Mouse (Mus musculus): Measurements from ENCODE around the gene Adcyap1r1.

Adcyap1r1 gene

DNA sequence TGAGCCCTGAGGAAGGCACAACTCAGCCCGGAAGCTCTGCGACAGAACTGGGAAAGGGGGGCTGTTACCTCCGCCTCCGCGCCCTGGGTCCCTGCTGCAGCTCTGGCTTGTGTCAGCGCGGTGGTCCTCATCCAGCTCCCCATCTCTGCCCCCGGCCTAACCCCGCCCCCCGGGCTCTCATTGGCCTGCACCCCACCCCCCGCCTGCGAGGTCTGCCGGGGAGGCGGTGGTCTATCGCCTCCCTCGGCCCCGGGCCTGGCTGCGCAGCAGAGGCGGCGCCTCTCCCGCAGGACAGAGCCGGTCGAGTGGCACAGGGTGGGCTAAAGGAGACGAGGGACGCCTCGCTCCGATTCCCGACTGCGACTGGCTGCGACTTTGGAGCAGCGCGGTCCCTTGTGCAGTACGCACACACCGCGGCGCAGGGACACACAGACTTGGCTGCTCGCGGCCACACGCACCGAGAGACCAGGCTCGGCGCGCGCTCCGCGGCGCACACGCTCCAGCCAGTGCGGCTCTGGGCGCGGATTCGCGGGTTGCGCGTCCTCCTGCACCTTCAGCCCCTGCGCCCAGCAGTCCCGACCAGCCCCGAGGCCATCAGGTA is at the start of gene Adcyap1r1:
TSS of gene Adcyap1r1 (plus strand) at position 208 of the 601 bp plus-strand sequence.
- POLR2A ChIA-PET: interaction anchor here in 3 of 4 experiments (0.7 to 1.6 kb wide), 5 partner anchors 10 to 34 kb away, joined by 3 to 6 read pairs (median 3); no protein-coding TSS in a partner anchor
- CTCF ChIA-PET: interaction anchor here (0.5 to 1.1 kb wide), 5 partner anchors 11 to 94 kb away, joined by 3 to 5 read pairs (median 3); no protein-coding TSS in a partner anchor

GRCm38 (mm10) chr6:55402041-55402776 is 49.6 kb upstream of the Adcyap1r1 start:
- ChIA-PET POLR2A (no interaction called here), CTCF (interaction anchor here in 1 of 4 experiments (1.3 kb wide), 1 partner anchor 103 kb away, joined by 5 read pairs; no protein-coding TSS in a partner anchor)

DNA sequence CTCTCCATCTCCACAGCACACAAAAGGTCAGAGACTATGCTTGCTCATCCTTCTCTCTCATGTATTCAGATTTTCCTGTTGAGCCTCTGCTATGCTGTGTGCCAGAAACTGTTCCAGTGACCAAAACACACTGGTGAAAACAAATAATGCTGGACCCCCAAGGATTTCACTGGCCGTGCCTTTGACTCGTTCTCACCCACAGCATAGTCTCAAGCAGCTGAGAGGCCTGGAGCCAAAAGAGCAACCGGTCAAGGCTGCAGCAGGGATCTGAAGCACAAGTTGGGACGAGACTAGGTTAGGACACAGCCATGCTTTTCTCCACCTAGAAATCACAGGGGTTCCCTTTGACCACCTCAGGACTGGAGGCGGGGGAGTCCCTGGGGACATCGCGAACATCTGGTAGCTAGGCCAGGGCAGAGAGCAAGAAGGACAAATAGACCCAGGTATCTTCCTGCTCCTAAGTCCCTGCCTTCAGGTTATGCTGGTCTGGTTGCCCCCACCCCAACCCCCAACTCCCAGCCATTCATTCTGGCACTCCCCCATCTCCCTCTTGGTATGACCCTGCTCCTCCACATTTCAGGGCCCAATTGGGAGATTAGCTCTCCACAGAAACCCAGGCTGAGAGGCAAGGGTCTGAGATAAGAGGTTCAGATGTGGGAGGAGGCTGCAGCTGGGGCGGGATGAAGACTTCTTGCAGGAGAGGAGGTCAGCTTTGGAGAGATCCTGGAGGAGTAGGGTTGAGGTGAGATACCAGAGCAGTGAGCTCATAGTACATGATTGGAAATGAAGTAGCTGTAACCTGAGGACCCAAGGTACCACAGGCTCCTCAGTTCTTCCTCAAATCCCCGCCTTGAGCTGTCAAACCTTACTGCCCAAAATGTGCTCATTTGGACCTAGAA is 48.1 kb upstream of the Adcyap1r1 start:
- ChIA-PET POLR2A (no interaction called here), CTCF (interaction anchor here in 1 of 4 experiments (0.7 kb wide), 1 partner anchor 116 kb away, joined by 4 read pairs; no protein-coding TSS in a partner anchor)

- POLR2A ChIA-PET: interaction anchor here in 1 of 4 experiments (0.7 kb wide), 1 partner anchor 469 kb away, joined by 3 read pairs; no protein-coding TSS in a partner anchor
Observed at GRCm38 (mm10) chr6:55404421-55404990, 47.3 kb upstream of the Adcyap1r1 start.

DNA sequence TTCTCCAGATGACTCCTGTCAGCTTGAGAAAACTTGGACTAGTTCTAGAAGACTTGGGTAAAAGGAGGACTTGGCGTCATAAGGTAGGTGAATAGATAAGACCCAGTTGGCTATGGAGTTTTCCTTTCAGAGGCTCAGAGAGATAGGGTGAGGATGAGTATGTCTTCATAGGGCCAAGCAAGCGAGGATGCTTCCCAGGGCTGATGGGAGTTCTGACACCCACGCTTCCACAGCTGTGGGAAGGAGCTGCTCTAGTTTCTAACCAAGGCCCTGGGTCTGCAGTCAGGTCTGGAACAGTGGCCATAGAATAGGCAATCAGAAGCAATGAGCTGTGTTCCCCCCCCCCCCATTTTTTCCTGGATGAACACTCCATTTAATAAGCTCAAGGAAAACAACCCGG is 44.4 kb upstream of the Adcyap1r1 start:
- ChIA-PET POLR2A (interaction anchor here in 2 of 4 experiments (0.6 kb wide), 2 partner anchors 24 to 501 kb away, joined by 3 read pairs; no protein-coding TSS in a partner anchor), CTCF (interaction anchor here in 3 of 4 experiments (0.6 to 0.8 kb wide), 3 partner anchors 98 to 396 kb away, joined by 3 to 6 read pairs (median 3); no protein-coding TSS in a partner anchor)

More at GRCm38 (mm10) chr6:55404421-55404990, 47.3 kb upstream of the Adcyap1r1 start:
- CTCF ChIA-PET: interaction anchor here in 2 of 4 experiments (0.5 to 0.7 kb wide), 2 partner anchors 107 to 115 kb away, joined by 4 to 7 read pairs; no protein-coding TSS in a partner anchor

- CTCF ChIA-PET: interaction anchor here in 1 of 4 experiments (0.6 kb wide), 1 partner anchor 42 kb away, joined by 4 read pairs; no protein-coding TSS in a partner anchor
- POLR2A ChIA-PET: interaction anchor here in 1 of 4 experiments (0.6 kb wide), 1 partner anchor 23 kb away, joined by 4 read pairs; no protein-coding TSS in a partner anchor
Observed at GRCm38 (mm10) chr6:55410119-55410775, 41.5 kb upstream of the Adcyap1r1 start.

- POLR2A ChIA-PET: no interaction called here
- CTCF ChIA-PET: interaction anchor here in 1 of 4 experiments (0.6 kb wide), 1 partner anchor 43 kb away, joined by 4 read pairs; no protein-coding TSS in a partner anchor
Observed at GRCm38 (mm10) chr6:55410977-55411376, 40.8 kb upstream of the Adcyap1r1 start.

DNA sequence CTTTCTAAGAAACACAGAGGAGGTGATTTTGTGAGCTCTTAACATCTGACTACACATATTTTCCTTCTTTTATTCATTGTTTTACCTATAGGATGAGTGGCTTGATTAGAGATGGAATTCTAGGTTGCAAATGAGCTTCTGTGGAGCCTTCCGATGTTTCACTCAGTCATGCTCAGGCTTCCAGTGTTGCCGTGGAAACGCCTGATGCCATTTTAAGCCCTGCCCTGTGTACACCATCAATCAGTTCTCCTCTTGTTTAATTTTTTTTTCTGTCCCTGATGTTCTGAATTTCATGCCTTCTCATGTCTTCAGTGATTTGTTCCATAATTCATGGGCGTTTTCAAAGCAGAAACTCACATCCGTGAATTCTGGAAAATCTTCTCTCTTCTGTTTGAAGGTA is 35.6 kb upstream of the Adcyap1r1 start:
- POLR2A ChIA-PET: interaction anchor here in 1 of 4 experiments (0.6 kb wide), 1 partner anchor 279 kb away, joined by 4 read pairs; no protein-coding TSS in a partner anchor

DNA sequence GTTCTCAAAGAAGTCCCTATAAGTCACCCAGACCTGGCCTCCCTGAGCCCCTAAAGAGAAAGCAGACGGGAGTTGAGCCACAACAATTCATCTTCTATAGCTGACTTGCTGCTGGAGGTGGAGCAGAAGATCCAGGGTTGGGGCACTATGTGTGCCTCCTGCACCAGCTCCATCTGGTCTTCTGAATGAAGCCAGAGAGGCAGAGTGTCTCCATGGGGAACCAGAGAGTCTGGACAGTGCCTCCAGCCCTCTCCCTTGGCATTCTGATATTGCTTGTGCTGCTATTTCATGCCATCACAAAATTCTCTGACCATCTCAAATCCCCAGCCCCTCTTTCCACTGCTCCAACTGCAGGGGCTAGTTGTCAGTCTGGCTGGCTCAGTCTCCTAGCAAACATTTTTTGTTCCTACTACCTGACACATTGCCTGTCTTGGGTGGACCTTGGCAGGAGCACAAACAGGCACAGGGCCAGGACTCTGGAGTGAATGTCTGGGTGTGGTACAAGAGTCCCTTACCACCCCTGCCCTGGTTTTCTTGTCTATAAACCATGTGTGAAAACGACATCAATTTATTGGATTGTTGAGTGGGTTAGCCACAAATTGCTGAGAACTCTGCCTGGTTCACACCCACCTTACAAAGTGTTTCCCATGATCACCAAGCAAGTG is 32.9 kb upstream of the Adcyap1r1 start:
- ChIA-PET POLR2A (no interaction called here), CTCF (no interaction called here)

More for the DNA sequence above, 35.6 kb upstream of the Adcyap1r1 start:
- CTCF ChIA-PET: interaction anchor here in 1 of 4 experiments (1.2 kb wide), 1 partner anchor 89 kb away, joined by 4 read pairs; no protein-coding TSS in a partner anchor

GRCm38 (mm10) chr6:55420411-55420810 is 31.4 kb upstream of the Adcyap1r1 start:
- CTCF ChIA-PET: interaction anchor here in 1 of 4 experiments (0.9 kb wide), 1 partner anchor 100 kb away, joined by 3 read pairs; no protein-coding TSS in a partner anchor
- POLR2A ChIA-PET: interaction anchor here in 1 of 4 experiments (0.6 kb wide), 1 partner anchor 29 kb away, joined by 4 read pairs; no protein-coding TSS in a partner anchor

GRCm38 (mm10) chr6:55420869-55421361 is 30.9 kb upstream of the Adcyap1r1 start:
- ChIA-PET CTCF (interaction anchor here in 1 of 4 experiments (0.9 kb wide), 1 partner anchor 99 kb away, joined by 3 read pairs; no protein-coding TSS in a partner anchor), POLR2A (interaction anchor here in 1 of 4 experiments (0.6 kb wide), 1 partner anchor 29 kb away, joined by 4 read pairs; no protein-coding TSS in a partner anchor)

DNA sequence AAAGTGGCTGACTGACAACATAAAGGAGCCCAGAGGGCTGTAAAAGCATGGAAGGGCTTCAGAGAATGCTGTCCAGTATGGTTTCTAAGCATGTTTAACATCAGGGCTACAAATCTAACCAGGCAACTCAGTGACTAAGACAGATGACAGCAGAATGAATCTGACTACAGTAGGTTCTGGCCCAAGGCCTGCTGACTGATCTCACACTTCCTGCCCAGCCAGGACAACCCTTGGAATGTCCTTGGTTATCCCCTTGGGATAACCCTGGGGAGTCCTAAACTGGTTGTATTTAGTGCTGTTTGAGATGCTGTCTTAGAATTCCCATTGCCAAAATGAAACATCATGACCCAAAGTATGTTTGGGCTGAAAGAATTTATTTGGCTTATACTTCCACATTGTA is 19.7 kb upstream of the Adcyap1r1 start:
- CTCF ChIA-PET: no interaction called here
- POLR2A ChIA-PET: no interaction called here

- CTCF ChIA-PET: interaction anchor here in 1 of 4 experiments (1.9 kb wide), 1 partner anchor 71 kb away, joined by 5 read pairs; no protein-coding TSS in a partner anchor
- POLR2A ChIA-PET: no interaction called here
Observed at GRCm38 (mm10) chr6:55434360-55434759, 17.4 kb upstream of the Adcyap1r1 start.

DNA sequence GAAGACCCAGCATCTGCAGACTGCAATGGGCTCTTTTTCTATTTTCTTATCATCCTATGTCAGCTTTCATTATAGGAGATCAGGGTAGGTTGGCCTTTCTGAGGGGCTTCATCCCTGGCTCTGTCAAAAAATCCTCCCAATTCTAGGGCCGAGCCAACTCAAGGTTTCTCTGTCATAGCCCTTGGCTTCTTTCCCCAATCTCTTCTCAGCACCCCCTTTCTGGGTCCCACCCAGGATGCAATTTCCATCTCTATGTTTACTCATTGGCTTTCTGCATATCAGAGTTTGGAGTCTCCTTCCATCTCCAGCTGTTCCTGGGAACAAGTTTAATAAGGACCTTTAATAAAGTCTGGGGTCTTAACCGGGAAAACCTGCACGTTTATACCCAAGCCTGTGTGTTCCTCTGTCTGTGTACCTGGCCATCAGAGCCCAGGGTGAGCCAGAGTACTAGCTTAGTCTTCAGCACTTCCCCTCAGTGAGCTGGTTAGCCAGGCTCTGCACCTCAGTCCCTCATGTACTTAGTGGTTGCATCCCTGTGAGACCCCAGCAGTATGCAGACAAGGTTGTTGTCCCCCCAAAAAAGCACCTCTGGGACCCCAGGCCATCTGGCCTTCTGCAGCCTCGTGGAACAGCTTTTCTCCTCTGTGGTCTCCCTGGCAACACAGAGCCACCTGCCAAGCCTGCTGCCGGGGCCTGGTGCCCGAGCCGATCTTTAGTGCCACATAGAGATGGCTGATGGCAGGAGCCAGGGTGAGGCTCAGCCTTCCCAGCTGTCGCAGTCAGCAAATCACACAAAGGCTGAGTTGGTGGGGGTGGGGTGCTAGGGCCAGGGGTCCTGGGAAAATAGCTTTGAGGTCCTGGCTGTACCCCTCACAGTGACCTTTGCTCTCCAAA is 16.3 kb upstream of the Adcyap1r1 start:
- ChIA-PET CTCF (interaction anchor here in 1 of 4 experiments (1.9 kb wide), 1 partner anchor 70 kb away, joined by 5 read pairs; no protein-coding TSS in a partner anchor), POLR2A (no interaction called here)

DNA sequence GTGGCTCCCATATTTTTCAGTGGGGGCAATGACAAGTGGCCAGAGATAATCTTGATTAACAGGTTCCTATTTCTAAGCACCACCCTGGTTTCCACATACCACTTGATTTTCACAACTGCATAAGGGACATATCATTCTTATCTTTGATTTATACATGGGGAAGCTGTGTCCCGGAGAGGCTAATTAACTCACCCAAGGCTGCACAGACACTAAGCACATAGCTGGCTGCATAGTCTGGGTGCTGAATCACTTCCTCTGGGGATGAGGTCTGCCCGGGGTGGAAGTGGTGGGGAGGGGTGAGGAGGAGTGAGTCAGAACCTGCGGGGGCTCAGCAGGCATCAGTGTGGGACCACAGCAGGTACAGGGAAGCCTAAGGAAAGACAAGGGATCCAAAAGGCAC is 13.9 kb upstream of the Adcyap1r1 start:
- ChIA-PET CTCF (interaction anchor here in 1 of 4 experiments (0.7 kb wide), 1 partner anchor 20 kb away, joined by 3 read pairs; no protein-coding TSS in a partner anchor), POLR2A (no interaction called here)

- POLR2A ChIA-PET: no interaction called here
- CTCF ChIA-PET: no interaction called here
Observed at GRCm38 (mm10) chr6:55438837-55439236, 12.9 kb upstream of the Adcyap1r1 start.

Data from embryonic stem cell, embryonic (primary cell).